Mouse (Mus musculus) CH12.LX (cell line): ENCODE data around the gene Srprb. TPM values are rescaled to one million over a fixed set of nuclear protein-coding genes. Genes with fewer than 3 reads are reported as not detected.

Source experiments
- DNase-seq: peaks from one replicate; pipeline ENCODE4 v3.0.0-alpha.2; 2013; ENCODE audit errors: extremely low read depth
- H3K27ac ChIP-seq: 2 replicates; pipeline ENCODE4 v1.5.1; 2012; ENCODE audit warnings: low read depth, mild to moderate bottlenecking, control low read depth, moderate library complexity; ENCODE audit not compliant: insufficient read depth
- H3K27me3 ChIP-seq: replicated peaks from 2 replicates; pipeline ENCODE3; 2012; ENCODE audit warnings: inconsistent platforms
- H3K36me3 ChIP-seq, 2 experiments: replicated peaks in 1 of 2; 2 replicates each; pipeline versions ENCODE3 to v1.6.1; 2012; ENCODE audit warnings: inconsistent platforms in 1 of 2, low read length in 1 of 2, mild to moderate bottlenecking in 1 of 2, mixed read lengths in 1 of 2, moderate library complexity in 1 of 2; ENCODE audit not compliant: control insufficient read depth in 1 of 2, insufficient read depth in 1 of 2
- H3K4me1 ChIP-seq, 2 experiments: 2 replicates each; pipeline ENCODE4 v1.6.1; 2012; ENCODE audit warnings: inconsistent platforms in 1 of 2, moderate library complexity in 1 of 2; ENCODE audit not compliant: insufficient read depth in 2 of 2, control insufficient read depth in 1 of 2
- H3K4me2 ChIP-seq: 2 replicates; pipeline ENCODE4 v1.6.1; 2012; ENCODE audit warnings: low read depth, mild to moderate bottlenecking, control low read depth; ENCODE audit not compliant: poor library complexity, insufficient read depth, severe bottlenecking
- H3K4me3 ChIP-seq, 3 experiments: fragments of 150-350 bp in 1 of 3; sonication (generic) in 1 of 3; replicated peaks in 1 of 3; 2 replicates each; pipeline versions ENCODE3 to v1.5.1; 2011 to 2012; ENCODE audit warnings: low read depth in 2 of 3, low read length in 2 of 3, mild to moderate bottlenecking in 2 of 3, moderate library complexity in 2 of 3, control low read depth in 1 of 3, improper control_type of control experiment in 1 of 3, inconsistent platforms in 1 of 3, mixed read lengths in 1 of 3; ENCODE audit not compliant: poor library complexity in 1 of 3
- H3K79me2 ChIP-seq: replicated peaks from 2 replicates; pipeline ENCODE4 v1.6.1; 2012; ENCODE audit warnings: mild to moderate bottlenecking, moderate library complexity; ENCODE audit not compliant: control insufficient read depth, poor library complexity, insufficient read depth, severe bottlenecking; ENCODE audit errors: extremely low read depth
- H3K9ac ChIP-seq: 2 replicates; pipeline ENCODE4 v1.6.1; 2012; ENCODE audit warnings: low read depth, mild to moderate bottlenecking, control low read depth, moderate library complexity; ENCODE audit not compliant: insufficient read depth
- H3K9me3 ChIP-seq: replicated peaks from 2 replicates; pipeline ENCODE3; 2012; ENCODE audit warnings: low read length, inconsistent platforms, mixed read lengths
- CHD1 ChIP-seq: IDR thresholded peaks from 2 replicates; pipeline ENCODE4 v1.6.1; 2012; ENCODE audit warnings: low read depth, low read length, improper control_type of control experiment, inconsistent platforms
- CTCF ChIP-seq, 2 experiments: IDR thresholded peaks in 1 of 2; conservative IDR thresholded peaks in 1 of 2; 2 replicates each; pipeline ENCODE4 v1.5.1; 2011 to 2012; ENCODE audit warnings: low read depth in 2 of 2, low read length in 2 of 2, improper control_type of control experiment in 1 of 2, inconsistent platforms in 1 of 2, mild to moderate bottlenecking in 1 of 2, moderate library complexity in 1 of 2
- ETS1 ChIP-seq: conservative IDR thresholded peaks from 2 replicates; pipeline ENCODE4 v1.6.1; 2012; ENCODE audit warnings: low read depth, mild to moderate bottlenecking, inconsistent platforms, low read length, improper control_type of control experiment, moderate library complexity
- JUND ChIP-seq: conservative IDR thresholded peaks from 2 replicates; pipeline ENCODE4 v1.6.1; 2011; ENCODE audit warnings: low read depth, low read length, improper control_type of control experiment
- KAT2A ChIP-seq: IDR thresholded peaks from 2 replicates; pipeline ENCODE4 v1.6.1; 2012; ENCODE audit warnings: low read length, improper control_type of control experiment, inconsistent platforms; ENCODE audit not compliant: insufficient replicate concordance
- MAX ChIP-seq: IDR thresholded peaks from 2 replicates; pipeline ENCODE4 v1.6.1; 2011; ENCODE audit warnings: low read length, improper control_type of control experiment
- MEF2A ChIP-seq: IDR thresholded peaks from 2 replicates; pipeline ENCODE4 v1.6.1; 2014; ENCODE audit warnings: low read depth, mild to moderate bottlenecking, inconsistent platforms, low read length, improper control_type of control experiment, borderline replicate concordance
- MXI1 ChIP-seq: IDR thresholded peaks from 2 replicates; pipeline ENCODE4 v1.6.1; 2011; ENCODE audit warnings: mild to moderate bottlenecking, low read depth, low read length, improper control_type of control experiment
- MYC ChIP-seq: IDR thresholded peaks from 2 replicates; pipeline ENCODE4 v1.6.1; 2011; ENCODE audit warnings: low read depth, mild to moderate bottlenecking, improper control_type of control experiment, low read length
- POLR2AphosphoS2 ChIP-seq: IDR thresholded peaks from 2 replicates; pipeline ENCODE4 v1.6.1; 2011; ENCODE audit warnings: low read depth, low read length, improper control_type of control experiment
- RAD21 ChIP-seq: IDR thresholded peaks from 2 replicates; pipeline ENCODE4 v1.6.1; 2011; ENCODE audit warnings: low read depth, mild to moderate bottlenecking, low read length, improper control_type of control experiment, moderate library complexity
- SMC3 ChIP-seq: IDR thresholded peaks from 2 replicates; pipeline ENCODE4 v1.6.1; 2011; ENCODE audit warnings: low read depth, low read length, improper control_type of control experiment
- TBP ChIP-seq: conservative IDR thresholded peaks from 2 replicates; pipeline ENCODE4 v1.6.1; 2011; ENCODE audit warnings: low read depth, low read length, improper control_type of control experiment
- UBTF ChIP-seq: IDR thresholded peaks from 2 replicates; pipeline ENCODE4 v1.6.1; 2012; ENCODE audit warnings: low read depth, mild to moderate bottlenecking, inconsistent platforms, low read length, improper control_type of control experiment, moderate library complexity
- ZC3H11A ChIP-seq: IDR thresholded peaks from 2 replicates; pipeline ENCODE4 v1.6.1; 2012; ENCODE audit warnings: low read depth, mild to moderate bottlenecking, inconsistent platforms, low read length, improper control_type of control experiment
- ZMIZ1 ChIP-seq: IDR thresholded peaks from 2 replicates; pipeline ENCODE4 v1.6.1; 2012; ENCODE audit warnings: low read depth, mild to moderate bottlenecking, inconsistent platforms, low read length, improper control_type of control experiment
- dilution Hi-C: fragments of 300-500 bp; cut with MboI; formaldehyde crosslinking; loops from 2 replicates; pipeline ENCODE4 v1.14.3; 2020; ENCODE audit warnings: low sequenced_read_pairs; ENCODE audit not compliant: extremely low pct_unique_long_range_greater_than_20kb, extremely low pct_ligation_motif_present
- in situ Hi-C: fragments of 300-500 bp; cut with MboI; formaldehyde crosslinking; loops from 3 replicates; pipeline ENCODE4 v1.14.3; 2019; ENCODE audit warnings: low sequenced_read_pairs, low pct_ligation_motif_present, low pct_unique_long_range_greater_than_20kb, mixed read lengths
- polyA plus RNA-seq: library from polyadenylated mRNA; unstranded; fragments of >175 nt; gene quantifications from 2 replicates; pipeline ENCODE4 v1.2.1, GENCODE M21; 2012; ENCODE audit warnings: low read depth; ENCODE audit not compliant: insufficient read length
- total RNA-seq, 2 experiments: library from RNA; depleted of rRNA; stranded (reverse); fragments of 300-350 nt in 1 of 2; fragments of >200 nt in 1 of 2; gene quantifications; 2 replicates each; pipeline ENCODE4 v1.2.3; 2012 to 2014

Srprb gene
- total and polyA plus RNA-seq, 3 experiments: 39.5 to 67.2 (median 59.7) TPM

- Histone ChIP-seq H3K27ac (no peak overlapping the region), H3K79me2 (no peaks in the 10 kb centered on the region), H3K4me2 (no peak overlapping the region), H3K36me3 (no peaks in the 10 kb centered on the region), H3K9ac (no peak overlapping the region), H3K9me3 (no peaks in the 10 kb centered on the region), H3K27me3 (peaks cover 9% of the 10 kb centered on the region), H3K4me1 (0 out of 4 replicates have a peak, but pooled peaks cover 3% of the 10 kb centered on the region in 2 experiments), H3K4me3 (no peak overlapping the region)
- TF ChIP-seq UBTF: no peak
- no peak for TF ChIP-seq CHD1
- no peak for TF ChIP-seq POLR2AphosphoS2
- no peak for TF ChIP-seq ZMIZ1
- no peak for TF ChIP-seq MXI1
- TF ChIP-seq ETS1: no peak
- no peak for TF ChIP-seq JUND
- TF ChIP-seq MYC: no peak
- TF ChIP-seq ZC3H11A: no peak
- no peak for TF ChIP-seq MAX
- TF ChIP-seq KAT2A: no peak
- no peak for TF ChIP-seq TBP
- TF ChIP-seq MEF2A: no peak
- dilution Hi-C loops: no loop called here
- in situ Hi-C loops: no loop called here
- no peak for DNase-seq
Observed at GRCm38 (mm10) chr9:103180303-103180702, 21.6 kb downstream of the Srprb start.

DNA sequence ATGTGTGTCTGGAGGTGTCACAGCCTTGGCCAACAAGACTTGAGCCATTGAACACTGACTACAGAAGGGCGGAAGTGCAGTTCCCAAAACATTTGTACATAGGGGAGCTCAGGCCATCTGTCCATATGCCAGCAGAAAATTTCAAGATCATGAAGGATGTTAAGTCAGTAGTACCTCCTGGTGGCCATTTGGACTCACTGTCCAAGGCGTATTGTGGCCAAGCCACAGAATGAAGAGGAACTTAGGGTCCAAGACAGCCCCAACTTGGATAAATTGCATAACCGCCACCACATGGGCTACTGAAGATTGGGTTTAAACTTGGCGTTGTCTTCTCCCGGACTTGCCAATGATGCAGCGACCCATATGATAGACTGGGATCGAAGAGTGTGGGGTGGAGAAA, 26.2 kb downstream of the Srprb start:
- Histone ChIP-seq H3K27me3 (peaks cover 25% of the 10 kb centered on the region), H3K4me3 (no peak overlapping the region), H3K36me3 (no peaks in the 10 kb centered on the region), H3K79me2 (no peaks in the 10 kb centered on the region), H3K9me3 (no peaks in the 10 kb centered on the region), H3K4me1 (0 out of 4 replicates have a peak, but pooled peaks cover 0 to 6% of the 10 kb centered on the region in 2 experiments), H3K27ac (no peak overlapping the region), H3K4me2 (no peak overlapping the region), H3K9ac (no peak overlapping the region)
- no peak for DNase-seq
- in situ Hi-C loops: loop anchor here (5.0 kb wide), 1 partner anchor 83 kb away; no protein-coding TSS in a partner anchor
- dilution Hi-C loops: no loop called here
- TF ChIP-seq SMC3 (peak; percentile 55), ETS1 (no peak), ZC3H11A (no peak; the same call in 1 of the 2 replicates), CTCF (conservative IDR thresholded peaks at IDR 0.05 in 1 of 2, IDR thresholded peaks at IDR 0.05 in 1 of 2; ENCODE audit: low read depth in 2 of 2, low read length in 2 of 2) (peak in 1 of 2 experiments; percentile 66; a peak in 2 of 4 replicates), RAD21 (peak; percentile 59)
